In the genomic region with DNA sequence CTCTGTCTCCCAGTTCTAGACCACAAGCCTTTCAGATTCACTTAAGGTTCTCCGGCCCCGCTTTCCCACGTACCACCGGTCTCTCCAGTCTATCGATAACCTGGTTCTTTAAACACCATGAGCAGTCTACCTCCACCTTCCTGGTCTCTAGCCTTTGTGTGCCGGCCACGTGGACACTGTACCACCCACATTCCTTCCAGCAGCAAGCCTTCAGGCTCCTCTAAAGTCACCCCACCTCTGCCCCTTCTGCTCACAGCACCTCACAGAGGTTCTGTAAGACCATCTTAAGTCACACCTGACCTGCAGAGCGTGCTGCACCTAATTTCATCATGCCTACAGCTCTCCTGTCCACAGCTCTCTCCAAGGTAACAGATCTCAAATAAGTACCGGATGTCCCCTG, we compare ENCODE assay signal across 21 mouse cellular contexts. TPM values are rescaled to one million over a fixed set of nuclear protein-coding genes. Genes with fewer than 3 reads are reported as not detected.
DNase-seq lines count a peak whose midpoint lies in the region; ATAC-seq and TF ChIP-seq lines count a peak whose summit lies in the region.
"Had no signal": no experiment of that assay in that cellular context is flagged by ENCODE, and none has a peak within 500 bp of the region (broad histone marks: within the 10 kb centered on the region; RNA-seq: fewer than 3 reads in every experiment).

No protein-coding gene starts in this region.

- no peaks in the 10 kb centered on the region for H3K9me3 ChIP-seq in stomach, embryonic 15.5 days
- H3K9me3 ChIP-seq in stomach, embryonic 16.5 days (replicated peaks; ENCODE audit: control insufficient read depth, low read length) = no peaks in the 10 kb centered on the region
- H3K9me3 ChIP-seq in stomach, postnatal 0 days (ENCODE audit: control insufficient read depth, low read length) = no peaks in the 10 kb centered on the region
- H3K9me3 ChIP-seq: G1E had no signal

- H3K4me2 ChIP-seq in stomach, embryonic 15.5 days = no peak overlapping the region
- no peak overlapping the region for H3K4me2 ChIP-seq in stomach, embryonic 16.5 days (ENCODE audit: low read depth, low read length)
- H3K4me2 ChIP-seq in stomach, postnatal 0 days (replicated peaks; ENCODE audit: low read depth) = no peak overlapping the region

- H3K27me3 ChIP-seq in stomach, embryonic 15.5 days (replicated peaks) = no peaks in the 10 kb centered on the region
- no peaks in the 10 kb centered on the region for H3K27me3 ChIP-seq in stomach, embryonic 16.5 days (ENCODE audit: control insufficient read depth, insufficient read depth, low read length)
- no peaks in the 10 kb centered on the region for H3K27me3 ChIP-seq in stomach, postnatal 0 days (ENCODE audit: control insufficient read depth, insufficient read depth, low read length)
- H3K27me3 ChIP-seq: CH12.LX, Patski had no signal

- no peak overlapping the region for H3K27ac ChIP-seq in stomach, embryonic 15.5 days
- H3K27ac ChIP-seq in stomach, embryonic 16.5 days (ENCODE audit: low read length) = no peak overlapping the region
- H3K27ac ChIP-seq in stomach, postnatal 0 days (replicated peaks) = no peak overlapping the region
- H3K27ac ChIP-seq in gastrocnemius, adult 2 months = no peak overlapping the region

- no peak for TF ChIP-seq EP300 in stomach, postnatal 0 days (optimal IDR thresholded peaks at IDR 0.05)

- H3K4me3 ChIP-seq in stomach, embryonic 15.5 days (replicated peaks) = no peak overlapping the region
- H3K4me3 ChIP-seq in stomach, embryonic 16.5 days (replicated peaks; ENCODE audit: low read length) = no peak overlapping the region
- no peak overlapping the region for H3K4me3 ChIP-seq in stomach, postnatal 0 days (ENCODE audit: low read depth, low read length)
- H3K4me3 ChIP-seq in gastrocnemius, adult 2 months = no peak overlapping the region

- intact Hi-C loops in gastrocnemius, adult 2 months (cut with DNase I) = no loop called here

- no peak overlapping the region for H3K9ac ChIP-seq in stomach, embryonic 15.5 days
- no peak overlapping the region for H3K9ac ChIP-seq in stomach, embryonic 16.5 days (ENCODE audit: low read length)
- H3K9ac ChIP-seq in stomach, postnatal 0 days (ENCODE audit: low read length) = no peak overlapping the region

- no peaks in the 10 kb centered on the region for H3K4me1 ChIP-seq in stomach, embryonic 15.5 days
- H3K4me1 ChIP-seq in stomach, embryonic 16.5 days (ENCODE audit: control insufficient read depth, insufficient read depth, low read length) = no peaks in the 10 kb centered on the region
- no peaks in the 10 kb centered on the region for H3K4me1 ChIP-seq in stomach, postnatal 0 days (replicated peaks; ENCODE audit: control insufficient read depth, insufficient read depth)

- TF ChIP-seq CTCF in stomach, postnatal 0 days (IDR thresholded peaks at IDR 0.05; ENCODE audit: low read depth) = no peak
- no peak for TF ChIP-seq CTCF in gastrocnemius, adult 2 months (IDR thresholded peaks at IDR 0.05)

- ATAC-seq in stomach, embryonic 15.5 days (ENCODE audit: insufficient read depth, low FRiP score, low read depth) = peak; percentile 35; the same call in 1 of the 2 replicates
- peak; percentile 58; the same call in 1 of the 2 replicates for ATAC-seq in stomach, embryonic 16.5 days (ENCODE audit: insufficient read depth, low FRiP score)
- peak; percentile 79 for ATAC-seq in stomach, postnatal 0 days (ENCODE audit: low FRiP score, low TSS enrichment)
- ATAC-seq: activated CD4-positive, CD25-positive, alpha-beta regulatory T cell, adult 4 months; CD4-positive, CD25-positive, alpha-beta regulatory T cell, adult 4 months; Patski had no signal

- H3K36me3 ChIP-seq in stomach, embryonic 15.5 days = no peaks in the 10 kb centered on the region
- H3K36me3 ChIP-seq in stomach, embryonic 16.5 days (ENCODE audit: control insufficient read depth, insufficient read depth, low read length) = no peaks in the 10 kb centered on the region
- H3K36me3 ChIP-seq in stomach, postnatal 0 days (ENCODE audit: control insufficient read depth, insufficient read depth, low read length) = no peaks in the 10 kb centered on the region
- H3K36me3 ChIP-seq: G1E had no signal

- DNase-seq in stomach, postnatal 0 days (ENCODE audit: low spot score) = peak; percentile 49
- DNase-seq in heart, adult 18-20 months = no peak
- DNase-seq in gastrocnemius, adult 2 months = no peak
- no peak for DNase-seq in adrenal gland, postnatal 36 days
- DNase-seq: adrenal gland, adult 2 months; adrenal gland, adult 8-10 months; adrenal gland, postnatal 10 days; adrenal gland, postnatal 14 days; adrenal gland, postnatal 25 days; B cell, adult 2 months; cerebellum, adult 11 months; cerebellum, adult 11-12 months; cerebellum, adult 18-20 months; cerebellum, adult 2 months had no signal

- 81% methylated on average over 9 of the region's 9 CpGs for WGBS in stomach, embryonic 15.5 days
- WGBS in stomach, embryonic 16.5 days = 79% methylated on average over 9 of the region's 9 CpGs
- WGBS in stomach, postnatal 0 days = 71% methylated on average over 9 of the region's 9 CpGs

RNA-seq across cellular contexts. Expression of a gene that starts 20.9 kb away (rescaled TPM):
- polyA plus RNA-seq in stomach, embryonic 15.5 days (2015; fragmentation: Nextera tagmentation; extraction: Ambion mirVana) = 70.4 and 81.2 TPM in 2 replicates
- 94.7 and 110 TPM in 2 replicates for polyA plus RNA-seq in stomach, embryonic 16.5 days (2015; fragmentation: Nextera tagmentation; extraction: Ambion mirVana)
- 95.7 and 98.0 TPM in 2 replicates for polyA plus RNA-seq in stomach, postnatal 0 days (2015; fragmentation: Nextera tagmentation; extraction: Ambion mirVana)
- total RNA-seq in heart, adult 18-20 months (2021) = 10 to 100 TPM; 31.5 to 38.1 TPM
- total RNA-seq in gastrocnemius, adult 2 months (2021) = 10 to 100 TPM; 21.7 to 22.0 TPM
- 10 to 100 TPM; 55.1 to 60.9 TPM for total RNA-seq in adrenal gland, postnatal 36 days (2021)
